Mouse (Mus musculus) splenic B cell, adult 2 months (primary cell): ENCODE results near the gene Anks4b.

Experiments
- DNase-seq: peaks from one replicate; pipeline ENCODE4 v3.0.0-alpha.2; 2011; ENCODE audit warnings: low read depth, low spot score
- H3K27me3 ChIP-seq: 2 replicates; pipeline ENCODE4 v1.6.1; 2012; ENCODE audit warnings: mild to moderate bottlenecking, low read length, moderate library complexity, mixed read lengths; ENCODE audit not compliant: control insufficient read depth, poor library complexity, insufficient read depth, severe bottlenecking
- H3K36me3 ChIP-seq: 2 replicates; pipeline ENCODE4 v1.6.1; 2012; ENCODE audit warnings: mild to moderate bottlenecking, low read length, moderate library complexity, mixed read lengths; ENCODE audit not compliant: control insufficient read depth, poor library complexity, insufficient read depth, severe bottlenecking

Gene Anks4b

DNA sequence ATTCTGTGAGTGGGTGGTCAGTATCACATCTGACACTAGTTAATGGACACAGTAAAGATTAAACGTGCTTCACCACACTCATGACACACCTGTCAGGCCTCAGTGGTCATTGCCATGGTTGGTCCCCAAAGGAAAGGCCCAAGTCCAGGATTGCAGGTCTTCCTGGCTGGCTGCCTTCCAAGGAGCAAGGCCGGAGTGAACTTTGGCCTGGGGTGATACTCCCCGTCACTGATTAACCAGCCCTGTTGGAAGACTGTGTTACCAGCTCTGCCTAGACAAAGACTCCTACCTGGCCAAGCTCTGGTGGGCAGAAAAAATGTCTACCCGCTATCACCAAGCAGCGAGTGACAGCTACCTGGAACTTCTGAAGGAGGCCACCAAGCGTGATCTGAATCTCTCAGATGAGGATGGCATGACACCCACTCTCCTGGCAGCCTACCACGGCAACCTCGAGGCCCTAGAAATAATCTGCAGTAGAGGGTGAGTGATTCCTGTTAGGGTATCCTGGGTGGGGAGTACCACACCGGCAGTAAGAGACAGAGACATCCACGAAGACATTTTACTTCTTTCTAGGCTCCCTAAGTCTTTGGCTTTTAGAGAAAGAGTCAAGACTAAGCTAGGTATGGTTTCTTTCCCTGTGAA is at the start of gene Anks4b:
TSS of gene Anks4b (plus strand) at position 256 of the 642 bp plus-strand sequence.
- DNase-seq, result no peak
- H3K36me3 ChIP-seq, result no peaks in the 10 kb centered on the region
- H3K27me3 ChIP-seq, result no peaks in the 10 kb centered on the region

DNA sequence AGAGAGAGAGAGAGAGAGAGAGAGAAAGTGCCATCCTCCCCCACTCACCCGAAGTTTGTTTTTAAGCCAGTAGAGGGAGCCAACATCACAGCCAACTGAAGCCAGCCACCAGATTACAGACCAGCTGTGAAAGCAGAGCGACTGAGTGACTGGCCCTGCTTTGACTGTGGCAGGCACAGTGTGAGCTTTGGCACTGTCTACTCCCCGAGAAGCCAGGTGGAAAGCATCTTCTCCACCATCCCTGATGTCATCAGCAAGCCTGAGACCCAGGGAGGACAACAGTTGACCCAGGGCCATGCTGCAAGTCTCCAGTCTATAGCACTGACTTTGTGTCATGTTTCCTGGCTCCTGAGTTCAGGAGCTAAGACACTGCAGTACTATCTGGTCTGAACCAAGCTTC is 48.8 kb upstream of the Anks4b start:
- Histone ChIP-seq H3K27me3 (no peaks in the 10 kb centered on the region), H3K36me3 (no peaks in the 10 kb centered on the region)
- peak; percentile 4 for DNase-seq

DNA sequence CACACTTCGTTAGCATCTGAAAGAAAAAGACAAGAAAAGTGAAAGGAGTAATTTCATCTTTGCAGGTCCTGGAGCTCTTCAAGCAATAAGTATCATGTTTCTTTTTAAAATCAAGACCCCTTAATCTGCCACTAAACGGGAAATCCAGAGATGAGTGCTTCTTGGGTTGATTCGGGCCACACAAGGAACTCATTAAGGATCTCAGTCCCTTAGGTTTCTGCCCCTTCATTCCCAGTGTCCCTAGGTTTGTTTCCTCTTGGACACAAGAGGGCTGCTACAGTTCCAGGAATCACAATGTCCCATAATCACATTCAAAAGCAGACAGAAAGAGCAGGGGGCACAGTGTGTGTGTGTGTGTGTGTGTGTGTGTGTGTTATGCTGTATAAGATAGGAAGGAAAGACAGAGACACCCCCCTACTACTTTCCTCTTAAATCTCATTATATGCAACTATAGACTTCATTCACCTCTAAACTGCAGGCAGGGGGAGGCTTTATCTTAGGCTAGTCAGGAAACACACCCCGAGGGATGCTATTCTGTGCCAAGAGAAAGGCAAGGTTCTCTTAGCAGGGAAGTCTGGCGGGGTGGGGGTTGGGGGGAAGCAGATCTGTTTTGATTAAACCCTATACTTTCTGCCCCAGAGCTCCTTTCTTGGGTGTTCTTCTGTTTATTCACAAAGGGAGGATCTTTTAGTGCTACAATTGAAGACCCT is 46.5 kb upstream of the Anks4b start:
- DNase-seq, result no peak
- no peaks in the 10 kb centered on the region for H3K27me3 ChIP-seq
- H3K36me3 ChIP-seq, result no peaks in the 10 kb centered on the region

DNA sequence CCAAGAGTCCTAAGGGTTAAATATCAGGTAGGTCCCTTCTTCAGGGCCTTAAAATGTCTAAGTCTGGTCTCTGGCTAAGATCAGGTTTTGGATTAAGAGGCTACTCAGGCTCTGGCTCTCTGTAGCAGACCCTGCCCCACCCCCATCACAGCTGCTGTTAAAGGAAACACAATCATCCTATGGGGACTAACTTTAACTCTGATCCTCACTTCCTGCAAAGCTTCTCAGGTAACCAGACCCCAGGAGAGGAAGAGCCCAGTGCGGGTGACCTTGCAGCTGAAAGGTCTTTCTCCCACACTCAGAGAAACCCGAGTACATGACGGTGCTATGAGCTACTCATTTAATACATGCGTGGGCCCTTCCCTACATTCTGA is 46.0 kb upstream of the Anks4b start:
- Histone ChIP-seq H3K27me3 (no peaks in the 10 kb centered on the region), H3K36me3 (no peaks in the 10 kb centered on the region)
- no peak for DNase-seq

DNA sequence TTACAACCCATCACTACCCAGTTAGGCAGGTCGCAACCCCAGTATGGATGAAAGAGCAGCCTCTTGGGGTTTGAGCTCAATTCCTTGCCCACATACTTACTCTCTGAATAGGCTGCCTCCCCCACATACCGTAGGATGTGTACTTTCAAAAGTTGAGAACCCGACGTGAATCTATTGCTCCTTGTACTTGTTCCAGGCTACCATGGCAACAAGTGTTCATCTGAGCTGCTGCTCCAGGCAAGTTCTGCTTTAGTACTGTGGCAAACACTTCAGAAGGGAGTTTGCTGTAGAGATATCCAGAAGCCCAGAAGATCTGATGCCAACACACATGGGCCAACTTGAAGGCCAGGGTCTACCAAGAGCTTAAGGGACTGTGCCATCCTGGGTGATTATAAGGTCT is 44.7 kb upstream of the Anks4b start:
- DNase-seq, result no peak
- Histone ChIP-seq H3K36me3 (no peaks in the 10 kb centered on the region), H3K27me3 (no peaks in the 10 kb centered on the region)

DNA sequence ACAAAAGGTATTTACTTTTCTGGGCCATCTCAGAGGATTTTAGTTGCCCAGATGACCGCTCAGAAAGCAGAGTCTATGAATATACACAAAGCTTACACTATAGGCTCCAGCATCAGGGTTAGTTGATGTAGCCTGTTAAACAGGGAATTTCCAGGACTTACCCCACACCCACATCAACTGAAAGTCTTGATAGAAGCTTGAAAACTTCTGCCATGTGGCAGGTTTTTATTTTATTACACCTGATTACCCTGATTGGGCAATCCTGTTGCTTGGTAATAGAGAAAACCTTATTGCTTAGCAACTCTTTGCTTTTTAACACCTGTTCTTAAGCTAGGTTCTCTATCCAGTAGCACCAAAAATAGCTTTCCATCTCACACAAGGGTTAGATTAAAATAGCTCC is 30.9 kb upstream of the Anks4b start:
- no peak for DNase-seq
- Histone ChIP-seq H3K36me3 (no peaks in the 10 kb centered on the region), H3K27me3 (no peaks in the 10 kb centered on the region)

DNA sequence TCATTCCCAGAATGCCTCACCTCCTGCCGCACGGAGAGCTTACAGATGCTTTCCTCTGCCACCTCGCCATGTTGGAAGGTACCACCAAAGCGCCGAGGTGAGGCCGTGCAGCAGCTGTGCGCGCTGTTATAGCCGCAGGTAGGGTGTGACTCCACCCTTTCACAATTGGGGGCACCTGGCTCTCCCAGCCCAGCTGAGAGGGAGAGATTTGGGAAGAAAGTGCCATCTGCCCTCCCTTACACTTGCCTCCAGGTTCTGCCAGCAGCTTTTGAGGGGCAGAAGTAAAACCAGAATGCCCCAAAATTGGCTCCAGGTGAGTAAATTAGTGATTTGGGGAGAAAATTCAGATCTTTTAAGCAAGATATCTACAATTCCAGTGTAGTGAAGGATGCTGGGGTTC is 28.5 kb upstream of the Anks4b start, which contains the start of gene Zp2:
TSS of gene Zp2 (minus strand) at position 101 of the 400 bp plus-strand sequence.
- no peaks in the 10 kb centered on the region for H3K36me3 ChIP-seq
- no peaks in the 10 kb centered on the region for H3K27me3 ChIP-seq

DNA sequence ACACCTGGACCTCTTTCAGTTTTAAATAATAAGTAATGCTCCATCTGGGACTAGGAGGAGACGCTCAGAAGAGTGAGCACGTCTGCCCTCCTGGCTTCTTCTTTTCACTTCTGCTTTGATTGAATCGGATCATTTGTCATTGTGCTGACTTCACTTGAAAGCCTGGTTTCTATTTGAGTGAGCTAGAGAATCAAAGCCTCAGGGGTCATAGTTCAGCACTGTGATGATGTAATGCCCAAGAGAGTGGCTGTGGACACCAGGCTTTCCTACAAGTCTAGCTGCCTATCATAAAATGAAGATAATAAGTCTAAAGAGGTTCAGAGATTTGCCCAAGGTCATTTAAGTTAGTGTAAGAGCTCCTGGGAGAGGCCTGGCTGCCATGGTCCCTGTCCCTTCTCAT is 23.4 kb upstream of the Anks4b start:
- no peak for DNase-seq
- no peaks in the 10 kb centered on the region for H3K36me3 ChIP-seq
- no peaks in the 10 kb centered on the region for H3K27me3 ChIP-seq

More for the DNA sequence above, 28.5 kb upstream of the Anks4b start, which contains the start of gene Zp2:
- no peak for DNase-seq

DNA sequence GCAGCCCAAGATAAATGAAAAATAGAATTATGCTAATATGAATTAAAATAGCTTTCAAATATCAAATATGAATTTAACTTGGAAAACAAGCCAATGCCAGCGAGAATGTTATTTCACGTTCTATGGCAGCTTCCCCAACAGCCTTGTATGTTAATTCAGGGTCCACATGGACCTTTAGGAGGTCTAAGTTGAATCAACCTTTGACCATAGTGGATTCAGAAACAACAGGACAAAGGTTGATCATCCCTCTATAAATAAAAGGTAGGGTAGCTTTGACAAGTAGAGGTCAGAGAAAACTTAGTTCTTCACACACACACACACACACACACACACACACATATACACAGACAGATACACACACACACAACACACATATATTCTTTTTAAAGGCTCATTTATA is 22.8 kb upstream of the Anks4b start:
- Histone ChIP-seq H3K36me3 (no peaks in the 10 kb centered on the region), H3K27me3 (no peaks in the 10 kb centered on the region)
- DNase-seq, result no peak

DNA sequence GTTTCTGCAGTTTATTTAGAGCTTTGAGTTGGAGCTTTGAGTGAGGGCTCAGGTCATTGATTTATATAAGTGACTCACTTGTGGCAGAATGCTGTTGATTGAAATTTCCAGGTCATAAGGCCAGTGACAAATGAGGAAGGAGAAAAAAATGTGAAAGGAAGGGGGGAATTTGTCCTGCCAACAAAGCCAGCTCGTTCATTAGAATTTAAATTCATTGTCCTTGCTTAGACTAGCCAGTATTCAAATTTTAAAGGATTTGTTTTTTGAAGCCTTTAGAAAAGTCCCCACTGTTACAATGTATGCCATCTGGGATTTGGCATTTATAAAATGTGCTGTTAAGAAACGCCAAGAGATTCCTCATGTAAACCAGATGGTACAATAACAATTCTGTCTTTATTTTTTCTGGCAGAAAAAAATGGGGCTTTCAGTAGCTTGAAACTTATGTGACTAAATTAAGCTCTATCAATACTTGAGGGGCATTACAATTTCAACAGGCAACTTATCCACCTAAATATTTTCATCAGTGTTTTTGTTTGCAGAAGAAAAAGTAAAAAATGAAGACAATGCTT is 16.7 kb upstream of the Anks4b start:
- DNase-seq, result no peak
- Histone ChIP-seq H3K36me3 (no peaks in the 10 kb centered on the region), H3K27me3 (no peaks in the 10 kb centered on the region)

DNA sequence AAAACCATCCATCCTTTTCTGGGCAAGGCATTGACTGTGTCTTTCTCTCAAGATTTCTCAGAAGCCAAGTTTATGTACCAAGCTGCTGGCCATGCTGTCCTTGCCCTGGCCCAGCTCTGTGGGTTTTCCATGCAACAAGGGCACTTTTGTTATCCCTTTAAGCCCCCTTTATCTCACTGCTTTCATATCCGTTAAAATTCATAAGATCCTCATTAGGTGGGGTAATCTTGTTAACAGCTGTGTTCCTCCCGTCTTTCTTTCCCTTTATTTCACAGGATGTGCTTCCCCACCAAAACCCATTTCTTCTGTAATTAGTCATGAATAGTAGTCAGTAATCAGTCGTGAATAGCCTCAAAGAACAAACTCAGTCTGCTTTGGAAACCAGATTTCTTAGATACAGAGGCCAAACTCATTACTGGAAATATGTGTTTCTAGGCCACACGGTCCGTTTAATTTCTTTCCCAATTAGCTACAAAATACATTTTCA is 16.0 kb upstream of the Anks4b start:
- no peaks in the 10 kb centered on the region for H3K27me3 ChIP-seq
- no peaks in the 10 kb centered on the region for H3K36me3 ChIP-seq
- DNase-seq, result no peak

DNA sequence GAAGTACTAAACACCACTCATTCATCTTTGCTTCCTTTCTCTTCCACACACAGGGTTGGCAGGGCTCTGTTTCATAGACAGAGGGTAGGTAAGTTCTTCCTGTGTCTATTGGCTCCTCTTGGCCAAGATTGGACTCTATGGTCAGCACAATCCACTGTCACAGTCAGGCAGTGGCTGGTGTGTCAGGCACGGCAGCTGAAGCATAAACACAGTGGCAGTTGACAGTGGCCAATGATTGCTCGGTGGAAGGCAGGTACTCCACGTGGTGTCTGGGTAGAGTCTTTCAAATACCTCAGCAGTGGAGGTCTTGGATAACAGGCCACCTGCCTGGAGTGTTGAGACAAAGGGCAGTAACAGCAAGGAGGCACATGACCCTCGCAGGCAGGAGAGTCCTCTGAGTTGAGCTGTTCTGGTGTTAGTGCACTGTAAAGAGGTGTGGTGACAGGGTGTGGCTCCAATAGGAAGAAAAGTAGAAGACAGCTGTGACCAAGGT is 15.5 kb upstream of the Anks4b start:
- no peak for DNase-seq
- no peaks in the 10 kb centered on the region for H3K27me3 ChIP-seq
- H3K36me3 ChIP-seq, result no peaks in the 10 kb centered on the region

DNA sequence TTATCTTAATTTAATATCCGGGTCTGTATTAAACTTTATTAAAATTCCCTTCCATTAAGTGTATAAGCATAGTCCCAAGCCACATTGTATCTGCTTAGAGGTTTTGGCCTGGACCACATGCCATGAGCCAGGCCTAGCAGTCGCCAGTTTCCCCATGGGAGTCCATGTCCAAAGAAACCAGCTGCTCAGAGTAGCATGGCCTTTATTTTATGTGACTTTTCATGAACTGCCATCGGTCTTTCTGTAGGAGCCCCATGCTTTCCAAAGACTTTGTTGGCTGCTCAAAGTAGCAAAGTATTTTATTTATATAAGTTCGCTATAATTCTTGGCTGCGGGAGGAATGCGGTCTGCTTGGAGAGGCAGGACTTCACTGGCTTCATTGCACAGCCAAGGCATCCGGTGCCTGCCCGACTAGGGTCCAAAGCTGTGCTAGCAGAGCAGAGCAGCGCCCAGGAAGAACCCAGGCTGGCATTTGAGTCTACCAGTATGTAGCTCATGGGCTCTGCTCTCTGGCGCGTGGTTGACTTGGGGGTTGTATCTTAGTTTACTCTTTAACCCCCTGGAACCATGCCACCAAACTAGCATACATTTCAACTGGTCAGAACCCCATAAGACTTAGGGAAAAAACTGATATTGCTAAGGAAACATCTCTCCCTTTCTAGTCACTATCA is 9.9 kb upstream of the Anks4b start:
- no peaks in the 10 kb centered on the region for H3K27me3 ChIP-seq
- no peaks in the 10 kb centered on the region for H3K36me3 ChIP-seq
- no peak for DNase-seq

DNA sequence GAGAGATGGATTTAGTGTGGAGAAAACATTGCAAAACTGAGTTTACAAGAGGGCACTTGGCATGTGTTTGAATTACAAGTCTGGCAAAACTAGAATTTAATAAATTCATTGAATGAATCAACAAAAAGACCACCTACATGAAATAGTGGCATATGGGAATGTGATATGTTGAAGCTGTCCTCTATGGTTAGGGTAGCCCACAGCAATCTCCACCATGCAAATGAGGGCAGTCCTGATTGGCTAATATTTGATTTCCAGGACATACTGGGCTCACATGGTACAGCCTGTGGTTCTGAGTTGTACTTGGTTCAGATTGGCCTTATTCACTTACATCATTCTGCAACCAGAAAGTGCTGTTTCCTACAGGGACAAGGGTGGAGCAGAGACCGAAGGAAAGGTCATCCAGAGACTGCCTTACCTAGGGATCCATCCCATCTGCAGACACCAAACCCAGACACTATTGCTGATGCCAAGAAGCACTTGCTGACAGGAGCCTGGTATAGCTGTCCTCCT is 1.4 kb upstream of the Anks4b start:
- no peaks in the 10 kb centered on the region for H3K27me3 ChIP-seq
- H3K36me3 ChIP-seq, result no peaks in the 10 kb centered on the region
- DNase-seq, result no peak
